Mouse (Mus musculus) lung, embryonic 16.5 days (tissue): ENCODE results near the gene Ska2. TPM values are rescaled to one million over a fixed set of nuclear protein-coding genes. Genes with fewer than 3 reads are reported as not detected.

Experiments used
- ATAC-seq: fragments of 200-750 bp; cut with Nextera tagmentation; 2 replicates; pipeline ENCODE4 v1.8.0; 2017; ENCODE audit warnings: low read depth, mild to moderate bottlenecking, moderate library complexity
- H3K27ac ChIP-seq: fragments of 300-500 bp; sonication (generic); 2 replicates; pipeline ENCODE4 v1.5.1; 2014; ENCODE audit warnings: mild to moderate bottlenecking, control low read depth, low read length
- H3K27me3 ChIP-seq: fragments of 300-500 bp; sonication (generic); 2 replicates; pipeline ENCODE4 v1.6.1; 2014; ENCODE audit warnings: low read depth, low read length, mixed read lengths; ENCODE audit not compliant: control insufficient read depth, insufficient read depth
- H3K36me3 ChIP-seq: fragments of 300-500 bp; sonication (generic); 2 replicates; pipeline ENCODE4 v1.6.1; 2014; ENCODE audit warnings: low read length; ENCODE audit not compliant: control insufficient read depth, insufficient read depth
- H3K4me1 ChIP-seq: fragments of 300-500 bp; sonication (generic); replicated peaks from 2 replicates; pipeline ENCODE4 v1.6.1; 2014; ENCODE audit warnings: low read length, mixed read lengths; ENCODE audit not compliant: control insufficient read depth, insufficient read depth
- H3K4me2 ChIP-seq: fragments of 300-500 bp; sonication (generic); 2 replicates; pipeline ENCODE4 v1.6.1; 2014; ENCODE audit warnings: low read depth, low read length, control low read depth
- H3K4me3 ChIP-seq: fragments of 300-500 bp; sonication (generic); 2 replicates; pipeline ENCODE4 v1.5.1; 2014; ENCODE audit warnings: mild to moderate bottlenecking, low read length, control low read depth
- H3K9ac ChIP-seq: fragments of 300-500 bp; sonication (generic); 2 replicates; pipeline ENCODE4 v1.6.1; 2014; ENCODE audit warnings: low read length, control low read depth
- H3K9me3 ChIP-seq: fragments of 300-500 bp; sonication (generic); 2 replicates; pipeline ENCODE4 v1.6.1; 2016; ENCODE audit warnings: low read length; ENCODE audit not compliant: control insufficient read depth
- WGBS: fragments of 180-500 bp; shearing (Covaris S2); extraction: QIAGEN DNeasy Blood & Tissue Kit; methylation state at CpG from one replicate; pipeline ENCODE4 v1.1.7; 2014; 5-methylcytosine and 5-hydroxymethylcytosine counted together
- polyA plus RNA-seq: library from polyadenylated mRNA; unstranded; fragments of >200 nt; fragmentation: Nextera tagmentation; extraction: Ambion mirVana; gene quantifications from 2 replicates; pipeline ENCODE4 v1.2.1, GENCODE M21; 2015

The Ska2 gene
- polyA plus RNA-seq, 1 experiment from 2014 or later, result 64.4 TPM

- no peak for ATAC-seq
- 49% methylated on average over 2 of the region's 2 CpGs for WGBS
- no peaks in the 10 kb centered on the region for H3K9me3 ChIP-seq
- H3K4me1 ChIP-seq, result peaks cover 18% of the 10 kb centered on the region
- H3K36me3 ChIP-seq, result peaks cover 18% of the 10 kb centered on the region
- no peaks in the 10 kb centered on the region for H3K27me3 ChIP-seq
- H3K4me2 ChIP-seq, result peak overlapping the region; percentile 97
- H3K4me3 ChIP-seq, result peak overlapping the region; percentile 80
- H3K27ac ChIP-seq, result no peak overlapping the region
- no peak overlapping the region; the same call in 1 of the 2 replicates for H3K9ac ChIP-seq
Observed at GRCm38 (mm10) chr11:87087142-87087541, 21.9 kb upstream of the Ska2 start.

DNA sequence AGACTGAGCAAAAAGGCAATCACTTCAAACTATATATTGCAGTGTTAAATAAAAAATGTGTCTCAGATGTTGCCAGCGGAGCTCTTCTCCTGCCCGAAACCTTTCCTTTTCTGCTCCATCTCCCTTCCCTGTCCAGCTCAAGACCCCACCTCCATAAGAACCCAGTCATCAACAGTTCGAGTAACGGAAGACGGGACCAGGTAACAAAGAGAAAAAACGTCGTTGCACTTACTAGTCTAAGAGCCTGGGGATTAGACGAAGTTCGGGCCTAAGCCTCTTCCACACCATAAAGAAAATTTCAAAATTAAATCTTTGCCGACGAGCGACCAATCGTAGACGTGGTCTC, 652 bp upstream of the Ska2 start, which contains the start of gene Prr11:
Prr11 (minus strand) TSS at position 300 of the 346 bp plus-strand sequence.
- Histone ChIP-seq H3K4me2 (peak within 1 kb of the TSS; percentile 58), H3K27me3 (no peaks in the 10 kb centered on the region), H3K9ac (peak within 1 kb of the TSS; percentile 98), H3K4me3 (peak within 1 kb of the TSS; percentile 95), H3K36me3 (peaks cover 18% of the 10 kb centered on the region), H3K27ac (peak within 1 kb of the TSS; percentile 93), H3K9me3 (no peaks in the 10 kb centered on the region), H3K4me1 (peaks cover 9% of the 10 kb centered on the region)
- WGBS, result 0% methylated on average over 14 of the region's 14 CpGs
- ATAC-seq, result no peak

DNA sequence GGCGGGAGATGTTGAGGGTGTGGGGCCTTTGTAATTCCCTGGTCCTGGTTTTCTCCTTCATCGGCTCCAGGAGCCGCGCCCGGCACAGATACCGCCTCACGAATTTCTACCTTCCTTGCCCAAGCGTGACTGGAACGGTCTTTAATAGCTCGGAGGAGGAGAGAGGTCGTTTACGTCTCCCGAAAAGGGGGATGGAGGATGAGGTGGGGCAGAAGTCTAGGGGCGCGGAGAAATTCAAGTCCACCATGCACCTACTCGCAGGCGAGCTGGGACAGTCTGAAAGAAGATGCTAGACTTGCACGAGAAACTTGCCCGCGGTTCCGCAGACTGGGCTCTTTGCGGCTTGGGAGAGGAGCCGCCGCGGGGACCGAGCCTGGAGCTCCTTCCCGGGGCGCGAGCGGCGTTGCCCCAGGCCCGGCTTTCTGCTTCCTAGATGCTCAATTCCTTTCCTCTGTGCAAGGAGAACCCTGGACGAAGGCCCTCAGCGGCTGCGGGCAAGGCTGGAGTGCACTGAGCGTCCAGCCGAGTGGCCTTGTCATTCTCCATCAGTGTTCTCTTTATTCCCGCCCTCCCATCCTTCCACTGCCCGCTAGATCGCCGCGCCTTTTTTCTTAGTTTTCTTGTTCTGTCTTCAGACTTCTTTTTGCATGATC, 611 bp downstream of the Ska2 start:
- H3K27ac ChIP-seq, result peak overlapping the region; percentile 93
- H3K36me3 ChIP-seq, result peaks cover 16% of the 10 kb centered on the region
- peak overlapping the region; percentile 57 for H3K4me2 ChIP-seq
- H3K4me3 ChIP-seq, result peak overlapping the region; percentile 95
- WGBS, result under 1% methylated on average over 42 of the region's 42 CpGs
- H3K9me3 ChIP-seq, result no peaks in the 10 kb centered on the region
- H3K9ac ChIP-seq, result peak overlapping the region; percentile 98
- no peak for ATAC-seq
- peaks cover 11% of the 10 kb centered on the region for H3K4me1 ChIP-seq
- H3K27me3 ChIP-seq, result no peaks in the 10 kb centered on the region

DNA sequence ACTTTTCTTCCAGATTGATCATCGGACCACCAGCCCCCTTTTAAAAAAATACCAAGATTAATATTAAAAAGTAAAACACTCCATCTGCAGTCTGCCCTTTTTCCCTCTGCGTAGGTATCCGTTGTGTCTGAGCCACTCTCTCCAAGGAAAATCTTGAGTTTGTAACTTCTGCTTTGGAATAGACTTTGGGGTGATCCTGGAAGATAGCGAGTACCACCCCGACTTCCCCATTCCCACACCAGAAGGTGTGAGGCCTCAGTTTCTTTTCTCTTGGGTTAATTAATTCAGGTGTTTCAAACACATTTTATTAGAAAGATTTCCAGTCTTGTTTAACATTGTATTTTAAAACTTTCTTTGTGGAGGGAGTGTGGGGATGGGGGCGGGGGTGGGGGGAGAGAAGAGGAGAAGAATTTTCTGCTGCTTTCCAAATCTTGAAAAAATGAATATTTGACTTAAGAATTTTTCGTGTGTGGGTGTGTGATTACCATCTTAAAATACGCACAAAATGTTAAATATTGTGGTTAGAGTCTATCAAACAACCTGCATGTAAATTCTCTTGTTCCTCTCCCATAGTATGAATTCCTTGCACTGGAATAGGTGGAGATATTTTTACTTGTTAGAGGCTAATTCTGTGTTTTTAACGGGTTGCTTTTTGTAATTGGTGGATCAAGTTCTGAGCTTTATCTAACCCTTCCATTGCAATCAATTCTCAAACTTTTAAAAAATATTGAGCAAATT, 1.3 kb downstream of the Ska2 start:
- Histone ChIP-seq H3K36me3 (peaks cover 15% of the 10 kb centered on the region), H3K4me1 (peaks cover 11% of the 10 kb centered on the region), H3K27me3 (no peaks in the 10 kb centered on the region), H3K4me3 (peak overlapping the region; percentile 95), H3K27ac (peak overlapping the region; percentile 93), H3K9ac (peak overlapping the region; percentile 98), H3K4me2 (peak overlapping the region; percentile 57), H3K9me3 (no peaks in the 10 kb centered on the region)
- ATAC-seq, result no peak
- 1% methylated on average over 9 of the region's 9 CpGs for WGBS

GRCm38 (mm10) chr11:87121864-87122263, 12.8 kb downstream of the Ska2 start:
- Histone ChIP-seq H3K4me2 (no peak overlapping the region), H3K4me1 (peaks cover 4% of the 10 kb centered on the region), H3K36me3 (peaks cover 47% of the 10 kb centered on the region), H3K4me3 (no peak overlapping the region), H3K9me3 (no peaks in the 10 kb centered on the region), H3K9ac (no peak overlapping the region), H3K27ac (no peak overlapping the region), H3K27me3 (no peaks in the 10 kb centered on the region)
- 69% methylated on average over 8 of the region's 8 CpGs for WGBS
- ATAC-seq, result no peak

GRCm38 (mm10) chr11:87125562-87125961, 16.5 kb downstream of the Ska2 start:
- Histone ChIP-seq H3K36me3 (peaks cover 22% of the 10 kb centered on the region), H3K4me1 (peaks cover 14% of the 10 kb centered on the region), H3K27ac (no peak overlapping the region), H3K9me3 (no peaks in the 10 kb centered on the region), H3K4me3 (0 out of 2 replicates have a peak overlapping the region, but pooled peaks have one; percentile 7), H3K9ac (peak overlapping the region; percentile 13; the same call in 1 of the 2 replicates), H3K4me2 (peak overlapping the region; percentile 69), H3K27me3 (no peaks in the 10 kb centered on the region)
- 44% methylated on average over 4 of the region's 4 CpGs for WGBS
- no peak for ATAC-seq

- Histone ChIP-seq H3K4me3 (peak overlapping the region; percentile 85), H3K9me3 (no peaks in the 10 kb centered on the region), H3K27ac (peak overlapping the region; percentile 79), H3K27me3 (no peaks in the 10 kb centered on the region), H3K4me1 (peaks cover 14% of the 10 kb centered on the region), H3K4me2 (peak overlapping the region; percentile 69), H3K36me3 (peaks cover 17% of the 10 kb centered on the region), H3K9ac (peak overlapping the region; percentile 62)
- 0 out of 2 replicates have a peak, but pooled peaks have one; percentile 0 for ATAC-seq
- 2% methylated on average over 12 of the region's 12 CpGs for WGBS
Observed at GRCm38 (mm10) chr11:87126281-87126823, 17.3 kb downstream of the Ska2 start.

- Histone ChIP-seq H3K9ac (peak within 1 kb of the TSS; percentile 83), H3K9me3 (no peaks in the 10 kb centered on the region), H3K36me3 (peaks cover 17% of the 10 kb centered on the region), H3K4me3 (peak within 1 kb of the TSS; percentile 85), H3K27ac (peak within 1 kb of the TSS; percentile 85), H3K27me3 (no peaks in the 10 kb centered on the region), H3K4me2 (peak within 1 kb of the TSS; percentile 69), H3K4me1 (peaks cover 14% of the 10 kb centered on the region)
- peak; percentile 95 for ATAC-seq
- under 1% methylated on average over 82 of the region's 105 CpGs for WGBS
Observed at GRCm38 (mm10) chr11:87126824-87127816, 18.1 kb downstream of the Ska2 start, which contains the start of gene Trim37. Trim37 (plus strand) TSS chr11:87127077.
